Mouse (Mus musculus) skeletal muscle tissue, adult 2 months (tissue): ENCODE data around the gene Hist2h4.
A peak's percentile ranks its signal among the peaks of the same experiment; 100 is the strongest.
"Not testable (repeated sequence)": the region's sequence is repeated elsewhere in the genome, so short reads cannot be mapped to it uniquely, and the experiment has no call there.

Source experiments
- DNase-seq: peaks from one replicate; pipeline ENCODE4 v3.0.0-alpha.2; 2012; ENCODE audit warnings: low read depth, low spot score

The Hist2h4 gene

GRCm38 (mm10) chr3:96269511-96270474, 6.7 kb upstream of the Hist2h4 start, which contains the start of gene Hist2h2bb:
Hist2h2bb (plus strand) TSS chr3:96269752.
- DNase-seq = peak; percentile 98

GRCm38 (mm10) chr3:96268776-96269378, 5.8 kb upstream of the Hist2h4 start:
- DNase-seq = not testable (repeated sequence)

GRCm38 (mm10) chr3:96268051-96268775, 5.1 kb upstream of the Hist2h4 start, which contains the start of gene Hist2h3b:
Hist2h3b (plus strand) TSS chr3:96268654.
- peak; percentile 93 for DNase-seq

- no peak for DNase-seq
These were observed 4.4 kb upstream of the Hist2h4 start for GRCm38 (mm10) chr3:96267541-96267940.

GRCm38 (mm10) chr3:96266132-96266710, 3.1 kb upstream of the Hist2h4 start:
- no peak for DNase-seq

GRCm38 (mm10) chr3:96264404-96264949, 1.4 kb upstream of the Hist2h4 start:
- DNase-seq = no peak

GRCm38 (mm10) chr3:96263558-96264403, 670 bp upstream of the Hist2h4 start:
- no peak for DNase-seq

- peak; percentile 93 for DNase-seq
These were observed 765 bp downstream of the Hist2h4 start for GRCm38 (mm10) chr3:96262216-96262875.

GRCm38 (mm10) chr3:96261623-96262022, 1.5 kb downstream of the Hist2h4 start:
- no peak for DNase-seq

GRCm38 (mm10) chr3:96260220-96260619, 2.9 kb downstream of the Hist2h4 start:
- DNase-seq = no peak

- no peak for DNase-seq
These were observed 5.9 kb downstream of the Hist2h4 start for GRCm38 (mm10) chr3:96257190-96257589.

GRCm38 (mm10) chr3:96255926-96256593, 7.1 kb downstream of the Hist2h4 start:
- no peak for DNase-seq

GRCm38 (mm10) chr3:96254683-96255355, 8.3 kb downstream of the Hist2h4 start:
- DNase-seq = no peak

GRCm38 (mm10) chr3:96251787-96252186, 11.3 kb downstream of the Hist2h4 start:
- no peak for DNase-seq

GRCm38 (mm10) chr3:96250890-96251289, 12.2 kb downstream of the Hist2h4 start:
- DNase-seq = no peak

GRCm38 (mm10) chr3:96249034-96249345, 14.1 kb downstream of the Hist2h4 start:
- no peak for DNase-seq

GRCm38 (mm10) chr3:96248141-96249033, 14.7 kb downstream of the Hist2h4 start:
- DNase-seq = no peak
